Mouse (Mus musculus): ENCODE measurements at regions not wholly inside any gene's neighbourhood (a gene's known extent, or its start where the extent isn't known, plus 50 kb on each side); places are given as distances from the start of the nearest gene placed in this dataset.
"Not testable (repeated sequence)": the region's sequence is repeated elsewhere in the genome, so short reads cannot be mapped to it uniquely, and the experiment has no call there.

DNA sequence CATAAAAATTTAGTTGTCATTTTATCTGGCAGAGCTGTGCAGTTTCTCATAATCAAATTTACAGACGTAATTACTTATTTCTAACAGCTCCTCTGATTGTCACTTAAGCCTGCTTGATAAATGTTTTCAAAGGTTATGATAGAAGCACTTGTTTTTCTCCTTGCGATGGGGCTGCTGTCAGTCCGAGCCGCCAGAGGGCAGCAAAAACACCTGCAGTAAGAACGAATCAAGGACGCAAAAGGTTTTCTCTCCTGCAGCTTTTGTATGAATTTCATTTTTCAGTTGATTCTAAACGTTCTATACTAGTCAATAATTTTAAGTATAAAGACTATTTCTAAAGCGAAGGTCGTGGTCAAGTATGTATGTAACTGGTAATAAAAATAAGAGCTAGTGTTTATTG, 166.1 kb downstream of the AI429214 start:
- no peak overlapping the region for H3K4me3 ChIP-seq (ENCODE audit: low read depth, low read length)
- H3K36me3 ChIP-seq (ENCODE audit: control insufficient read depth, insufficient read depth, low read length), result no peaks in the 10 kb centered on the region
- H3K4me2 ChIP-seq (ENCODE audit: low read length), result no peak overlapping the region
- DNase-seq (ENCODE audit: low spot score) (peak; percentile 82), ATAC-seq (replicated peaks; ENCODE audit: low FRiP score, low TSS enrichment, low read depth) (no peak)
- H3K9ac ChIP-seq (ENCODE audit: low read length), result no peak overlapping the region
- H3K27ac ChIP-seq (ENCODE audit: low read depth), result no peak overlapping the region
- 7% methylated on average over 9 of the region's 9 CpGs for WGBS
- no peaks in the 10 kb centered on the region for H3K27me3 ChIP-seq (replicated peaks; ENCODE audit: control insufficient read depth, insufficient read depth, low read length)
- H3K9me3 ChIP-seq (ENCODE audit: control insufficient read depth, low read length), result no peaks in the 10 kb centered on the region
- H3K4me1 ChIP-seq (replicated peaks; ENCODE audit: control insufficient read depth, insufficient read depth, low read length), result no peaks in the 10 kb centered on the region

DNA sequence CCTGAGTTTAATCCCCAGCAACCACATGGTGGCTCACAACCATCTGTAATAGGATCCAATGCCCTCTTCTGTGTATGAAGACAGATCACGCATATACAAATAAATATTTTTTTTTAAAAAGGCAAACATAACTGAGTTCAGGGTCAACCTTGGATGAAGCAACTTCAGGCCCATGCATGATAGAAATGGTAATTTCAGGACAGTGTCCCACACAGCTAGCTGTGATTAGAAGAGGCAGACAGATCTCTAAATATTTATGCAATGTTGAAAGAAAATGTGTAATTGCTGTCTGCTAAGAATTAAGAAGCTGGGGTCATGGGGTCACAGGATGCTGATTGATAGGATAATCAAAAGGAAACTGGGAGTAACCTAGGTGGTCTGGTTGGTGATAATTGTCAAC, 203.5 kb downstream of the AI429214 start:
- Histone ChIP-seq H3K27ac (ENCODE audit: low read depth) (no peak overlapping the region), H3K9me3 (ENCODE audit: control insufficient read depth, low read length) (no peaks in the 10 kb centered on the region), H3K4me3 (ENCODE audit: low read depth, low read length) (no peak overlapping the region), H3K36me3 (ENCODE audit: control insufficient read depth, insufficient read depth, low read length) (no peaks in the 10 kb centered on the region), H3K9ac (ENCODE audit: low read length) (no peak overlapping the region), H3K4me2 (ENCODE audit: low read length) (no peak overlapping the region), H3K4me1 (replicated peaks; ENCODE audit: control insufficient read depth, insufficient read depth, low read length) (no peaks in the 10 kb centered on the region), H3K27me3 (replicated peaks; ENCODE audit: control insufficient read depth, insufficient read depth, low read length) (no peaks in the 10 kb centered on the region)
- ATAC-seq (replicated peaks; ENCODE audit: low FRiP score, low TSS enrichment, low read depth) (no peak), DNase-seq (ENCODE audit: low spot score) (no peak)
- 31% methylated on average over 1 of the region's 1 CpGs for WGBS

DNA sequence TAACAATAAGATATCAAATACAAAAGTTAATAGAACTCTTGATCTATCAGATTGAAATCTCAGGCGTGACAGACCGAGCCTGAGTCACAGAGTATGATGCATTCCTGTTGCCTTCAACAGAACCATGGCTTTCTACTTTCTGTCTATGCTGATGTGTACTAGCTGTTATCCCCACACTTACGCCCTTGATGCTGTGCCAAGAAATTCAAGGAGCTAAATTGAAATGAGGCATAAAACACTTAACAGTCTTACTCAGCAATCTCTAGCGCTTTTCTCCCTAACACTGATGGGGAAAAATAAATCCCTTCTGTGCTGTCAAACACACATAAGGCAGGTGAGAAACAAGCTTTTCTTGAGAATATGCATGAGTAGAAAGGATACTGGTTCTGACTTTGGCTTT, 222.5 kb downstream of the AI429214 start:
- Histone ChIP-seq H3K9me3 (ENCODE audit: control insufficient read depth, low read length) (no peaks in the 10 kb centered on the region), H3K27ac (ENCODE audit: low read depth) (no peak overlapping the region), H3K27me3 (replicated peaks; ENCODE audit: control insufficient read depth, insufficient read depth, low read length) (no peaks in the 10 kb centered on the region), H3K36me3 (ENCODE audit: control insufficient read depth, insufficient read depth, low read length) (no peaks in the 10 kb centered on the region), H3K9ac (ENCODE audit: low read length) (no peak overlapping the region), H3K4me1 (replicated peaks; ENCODE audit: control insufficient read depth, insufficient read depth, low read length) (no peaks in the 10 kb centered on the region), H3K4me2 (ENCODE audit: low read length) (no peak overlapping the region), H3K4me3 (ENCODE audit: low read depth, low read length) (no peak overlapping the region)
- WGBS, result 79% methylated on average over 4 of the region's 4 CpGs
- DNase-seq (ENCODE audit: low spot score) (no peak), ATAC-seq (replicated peaks; ENCODE audit: low FRiP score, low TSS enrichment, low read depth) (no peak)

DNA sequence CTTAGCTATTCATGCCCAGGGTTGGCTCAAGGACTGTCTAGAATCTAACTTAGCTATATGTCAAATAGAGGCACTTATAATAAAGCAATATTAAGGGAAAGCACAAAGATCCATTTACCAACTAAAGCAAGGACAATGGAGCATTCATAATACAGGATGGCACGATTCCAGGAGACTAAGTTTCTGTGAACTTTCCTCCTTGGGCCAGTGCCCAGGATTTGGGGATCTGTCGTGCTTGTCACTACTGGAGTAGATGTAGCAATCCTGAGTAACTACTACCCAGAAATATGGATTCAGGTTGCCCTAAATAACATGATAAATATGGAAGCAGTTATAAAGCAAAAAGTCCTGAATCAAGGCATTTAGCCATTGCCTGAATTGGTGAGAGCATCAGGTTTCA, 233.7 kb downstream of the AI429214 start:
- Histone ChIP-seq H3K9me3 (ENCODE audit: control insufficient read depth, low read length) (no peaks in the 10 kb centered on the region), H3K4me2 (ENCODE audit: low read length) (no peak overlapping the region), H3K4me3 (ENCODE audit: low read depth, low read length) (no peak overlapping the region), H3K27me3 (replicated peaks; ENCODE audit: control insufficient read depth, insufficient read depth, low read length) (no peaks in the 10 kb centered on the region), H3K9ac (ENCODE audit: low read length) (no peak overlapping the region), H3K4me1 (replicated peaks; ENCODE audit: control insufficient read depth, insufficient read depth, low read length) (no peaks in the 10 kb centered on the region), H3K27ac (ENCODE audit: low read depth) (no peak overlapping the region), H3K36me3 (ENCODE audit: control insufficient read depth, insufficient read depth, low read length) (no peaks in the 10 kb centered on the region)
- no peak for ATAC-seq (replicated peaks; ENCODE audit: low FRiP score, low TSS enrichment, low read depth)
- no peak for DNase-seq (ENCODE audit: low spot score)
- WGBS, result 74% methylated on average over 2 of the region's 2 CpGs

DNA sequence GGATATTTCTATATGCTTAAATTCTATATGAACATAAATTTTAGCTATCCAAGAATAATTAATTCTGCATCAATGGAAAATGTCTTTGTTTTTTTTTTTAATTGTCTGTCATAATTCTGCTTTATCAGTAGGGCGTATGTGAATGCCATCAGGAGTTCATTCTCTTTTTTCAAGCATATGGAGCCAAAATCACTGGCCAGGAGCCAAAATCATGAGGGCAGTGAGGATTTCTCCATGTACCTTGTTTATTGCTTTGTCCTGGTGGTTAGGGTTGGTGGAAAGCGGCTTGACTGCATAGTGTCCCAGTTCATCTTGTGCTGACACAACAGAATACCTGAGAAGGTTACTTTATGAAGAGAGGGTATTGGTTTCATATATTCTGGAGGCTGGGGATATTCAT, 243.9 kb downstream of the AI429214 start:
- 85% methylated on average over 2 of the region's 2 CpGs for WGBS
- H3K27me3 ChIP-seq (replicated peaks; ENCODE audit: control insufficient read depth, insufficient read depth, low read length), result no peaks in the 10 kb centered on the region
- ATAC-seq (replicated peaks; ENCODE audit: low FRiP score, low TSS enrichment, low read depth) (no peak), DNase-seq (ENCODE audit: low spot score) (no peak)
- H3K36me3 ChIP-seq (ENCODE audit: control insufficient read depth, insufficient read depth, low read length), result no peaks in the 10 kb centered on the region
- H3K4me2 ChIP-seq (ENCODE audit: low read length), result no peak overlapping the region
- no peak overlapping the region for H3K9ac ChIP-seq (ENCODE audit: low read length)
- no peaks in the 10 kb centered on the region for H3K4me1 ChIP-seq (replicated peaks; ENCODE audit: control insufficient read depth, insufficient read depth, low read length)
- no peaks in the 10 kb centered on the region for H3K9me3 ChIP-seq (ENCODE audit: control insufficient read depth, low read length)
- H3K27ac ChIP-seq (ENCODE audit: low read depth), result no peak overlapping the region
- H3K4me3 ChIP-seq (ENCODE audit: low read depth, low read length), result no peak overlapping the region

DNA sequence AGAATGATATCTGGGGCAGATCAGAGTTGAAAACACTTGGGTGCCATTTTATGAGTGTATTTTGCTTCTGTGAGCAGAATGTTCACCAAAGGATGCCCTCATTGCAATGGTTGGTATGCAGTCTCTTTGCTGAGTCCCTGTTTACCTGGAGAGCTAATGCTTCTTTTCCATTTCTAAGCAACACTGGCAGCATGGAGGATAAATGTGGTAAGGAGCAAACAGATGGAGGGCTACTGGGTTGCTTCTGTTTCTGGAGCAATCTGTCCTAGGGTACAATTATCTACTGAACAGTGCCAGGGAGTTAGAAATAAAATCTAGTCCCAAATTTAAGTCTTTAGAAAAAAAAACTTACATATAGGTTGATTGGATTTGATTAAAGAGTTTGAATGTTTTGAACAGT, 245.9 kb downstream of the AI429214 start:
- Histone ChIP-seq H3K27ac (ENCODE audit: low read depth) (no peak overlapping the region), H3K4me2 (ENCODE audit: low read length) (no peak overlapping the region), H3K4me1 (replicated peaks; ENCODE audit: control insufficient read depth, insufficient read depth, low read length) (no peaks in the 10 kb centered on the region), H3K9me3 (ENCODE audit: control insufficient read depth, low read length) (no peaks in the 10 kb centered on the region), H3K36me3 (ENCODE audit: control insufficient read depth, insufficient read depth, low read length) (no peaks in the 10 kb centered on the region), H3K4me3 (ENCODE audit: low read depth, low read length) (no peak overlapping the region), H3K27me3 (replicated peaks; ENCODE audit: control insufficient read depth, insufficient read depth, low read length) (no peaks in the 10 kb centered on the region), H3K9ac (ENCODE audit: low read length) (no peak overlapping the region)
- ATAC-seq (replicated peaks; ENCODE audit: low FRiP score, low TSS enrichment, low read depth) (no peak), DNase-seq (ENCODE audit: low spot score) (no peak)

DNA sequence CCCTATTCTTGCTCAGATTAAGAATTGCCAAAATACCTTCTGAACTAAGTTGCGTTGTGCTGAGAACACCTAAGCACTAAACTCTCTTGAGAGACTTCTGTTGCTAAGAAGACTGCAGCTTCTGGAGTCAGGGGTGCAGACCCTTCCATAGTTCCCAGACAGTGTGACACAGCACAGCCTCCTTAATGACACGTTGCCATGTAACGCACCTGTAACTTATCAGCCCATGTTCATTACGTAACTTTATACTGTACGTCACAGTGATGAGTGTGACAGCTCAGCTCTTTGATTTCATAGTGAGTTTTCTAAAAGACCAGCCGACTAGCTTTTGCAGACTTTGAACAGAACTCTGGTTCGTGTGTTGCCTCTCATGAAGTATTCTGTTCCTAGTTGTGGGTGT, 257.8 kb downstream of the AI429214 start:
- not testable (repeated sequence) for H3K27ac ChIP-seq (ENCODE audit: low read depth); H3K4me2 ChIP-seq (ENCODE audit: low read length); H3K9ac ChIP-seq (ENCODE audit: low read length); H3K4me3 ChIP-seq (ENCODE audit: low read depth, low read length); H3K36me3 ChIP-seq (ENCODE audit: control insufficient read depth, insufficient read depth, low read length); H3K4me1 ChIP-seq (replicated peaks; ENCODE audit: control insufficient read depth, insufficient read depth, low read length); ATAC-seq (replicated peaks; ENCODE audit: low FRiP score, low TSS enrichment, low read depth); DNase-seq (ENCODE audit: low spot score); H3K27me3 ChIP-seq (replicated peaks; ENCODE audit: control insufficient read depth, insufficient read depth, low read length); H3K9me3 ChIP-seq (ENCODE audit: control insufficient read depth, low read length)
- WGBS, result 76% methylated on average over 7 of the region's 7 CpGs

DNA sequence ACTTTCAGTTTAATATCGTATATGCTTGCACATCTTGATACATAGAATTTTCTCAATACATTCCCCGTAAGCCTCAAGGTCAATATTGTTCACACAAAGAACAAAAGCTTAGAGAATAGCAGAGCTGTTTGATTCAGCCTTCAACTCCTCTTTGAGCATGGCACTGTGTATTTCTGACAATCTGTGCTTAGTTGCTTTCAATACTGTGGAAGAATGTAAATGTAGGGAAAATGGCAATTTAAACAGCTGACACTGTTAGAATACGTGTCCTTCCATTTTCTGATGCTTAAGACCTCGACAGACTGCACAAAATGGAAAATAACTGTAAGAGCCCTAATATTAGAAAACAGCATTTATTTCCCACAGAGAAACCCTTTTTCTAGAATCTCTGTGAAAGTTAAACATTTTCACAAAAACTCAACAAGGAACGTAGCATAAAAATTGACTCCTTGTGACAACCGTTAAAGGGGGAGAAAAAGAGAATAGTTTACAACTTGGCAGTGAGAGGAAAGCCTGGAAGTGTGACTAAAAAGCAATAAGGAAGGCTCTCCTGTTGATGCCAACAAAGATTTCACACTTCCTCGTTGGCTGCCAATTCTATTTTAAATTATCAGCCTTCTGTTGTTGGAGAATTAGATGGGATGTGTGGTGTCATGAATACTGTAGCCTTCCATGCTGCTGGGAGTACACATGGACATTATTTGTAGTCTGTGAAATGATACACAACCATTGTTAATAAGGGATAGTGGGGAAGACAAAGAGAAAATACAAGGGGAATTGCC, 297.9 kb downstream of the AI429214 start:
- no peaks in the 10 kb centered on the region for H3K9me3 ChIP-seq (ENCODE audit: control insufficient read depth, low read length)
- no peak overlapping the region for H3K27ac ChIP-seq (ENCODE audit: low read depth)
- H3K4me1 ChIP-seq (replicated peaks; ENCODE audit: control insufficient read depth, insufficient read depth, low read length), result no peaks in the 10 kb centered on the region
- H3K4me2 ChIP-seq (ENCODE audit: low read length), result no peak overlapping the region
- H3K4me3 ChIP-seq (ENCODE audit: low read depth, low read length), result no peak overlapping the region
- 83% methylated on average over 7 of the region's 7 CpGs for WGBS
- H3K27me3 ChIP-seq (replicated peaks; ENCODE audit: control insufficient read depth, insufficient read depth, low read length), result no peaks in the 10 kb centered on the region
- no peak for DNase-seq (ENCODE audit: low spot score)
- no peak overlapping the region for H3K9ac ChIP-seq (ENCODE audit: low read length)
- no peaks in the 10 kb centered on the region for H3K36me3 ChIP-seq (ENCODE audit: control insufficient read depth, insufficient read depth, low read length)
- no peak for ATAC-seq (replicated peaks; ENCODE audit: low FRiP score, low TSS enrichment, low read depth)

Data from intestine, embryonic 14.5 days (tissue).